8 mouse cellular contexts compared by ENCODE assay signal in the genomic region with DNA sequence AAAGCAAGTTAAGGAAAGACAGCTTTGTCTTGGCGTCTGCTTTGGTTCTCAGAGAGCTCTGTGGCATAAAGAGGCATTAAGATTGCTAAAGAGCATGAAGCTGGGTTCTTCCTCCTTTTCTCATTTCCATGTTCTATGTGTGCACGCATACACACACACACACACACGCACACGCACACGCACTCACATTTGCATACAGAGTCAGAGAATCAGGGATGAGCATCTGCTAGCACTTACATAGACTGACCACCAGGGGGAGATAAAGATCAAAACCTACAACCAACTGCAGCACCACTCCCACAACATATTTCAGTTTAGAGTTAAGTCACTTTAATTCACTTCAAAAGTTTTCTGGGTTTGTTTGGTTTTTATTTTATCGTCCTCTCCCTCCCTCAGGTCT. TPM values are rescaled to one million over a fixed set of nuclear protein-coding genes. Genes with fewer than 3 reads are reported as not detected.
DNase-seq lines count a peak whose midpoint lies in the region; ATAC-seq lines count a peak whose summit lies in the region.
"Had no signal": no experiment of that assay in that cellular context is flagged by ENCODE, and none has a peak within 500 bp of the region (broad histone marks: within the 10 kb centered on the region; RNA-seq: fewer than 3 reads in every experiment).

No protein-coding gene starts in this region.

- peak; percentile 75 for ATAC-seq in megakaryocyte-erythroid progenitor cell, adult 5-6 weeks (replicated peaks; ENCODE audit: low FRiP score, low TSS enrichment, poor library complexity, severe bottlenecking)

- DNase-seq in A20 (ENCODE audit: low read depth, low spot score), result peak; percentile 79
- DNase-seq in CD4-positive, CD25-positive, alpha-beta regulatory T cell, adult 2 months (ENCODE audit: low read depth, low spot score), result peak; percentile 81
- peak; percentile 8 to 19 for DNase-seq in cerebellum, postnatal 36 days
- peak; percentile 12 for DNase-seq in heart, postnatal 4 days
- peak; percentile 25 to 73 for DNase-seq in layer of hippocampus, adult 18-20 months (ENCODE audit: low spot score in 2 of 2)
- DNase-seq in right cerebral cortex, postnatal 36 days (ENCODE audit: low spot score in 2 of 2), result peak; percentile 28 to 32

RNA-seq across cellular contexts. Expression of a gene that starts 3.6 kb away (rescaled TPM):
- total RNA-seq in heart, postnatal 4 days (2021), result not detected
- not detected for total RNA-seq in layer of hippocampus, adult 18-20 months (2021)
- total RNA-seq in megakaryocyte-erythroid progenitor cell, adult 5-6 weeks (2014; fragmentation: Nextera tagmentation), result not detected in 2 replicates
- total RNA-seq in megakaryocyte-erythroid progenitor cell, adult 5-6 weeks (2017), result 0.42 and 0.57 TPM in 2 replicates
- total RNA-seq: left cerebral cortex, adult 8-10 months had no signal

RNA-seq across cellular contexts. Expression of a gene that starts 14.0 kb away (rescaled TPM):
- total RNA-seq in heart, postnatal 4 days (2021), result not detected
- not detected for total RNA-seq in layer of hippocampus, adult 18-20 months (2021)
- total RNA-seq in megakaryocyte-erythroid progenitor cell, adult 5-6 weeks (2014; fragmentation: Nextera tagmentation), result not detected in 2 replicates
- total RNA-seq in megakaryocyte-erythroid progenitor cell, adult 5-6 weeks (2017), result not detected in 2 replicates
- total RNA-seq: left cerebral cortex, adult 8-10 months had no signal

RNA-seq across cellular contexts. Expression of a gene that starts 21.8 kb away (rescaled TPM):
- 100 to 1,000 TPM; 138 to 140 TPM for total RNA-seq in heart, postnatal 4 days (2021)
- total RNA-seq in layer of hippocampus, adult 18-20 months (2021), result 100 to 1,000 TPM; 126 to 131 TPM
- total RNA-seq in megakaryocyte-erythroid progenitor cell, adult 5-6 weeks (2014; fragmentation: Nextera tagmentation), result 117 and 124 TPM in 2 replicates
- 84.5 and 117 TPM in 2 replicates for total RNA-seq in megakaryocyte-erythroid progenitor cell, adult 5-6 weeks (2017)

RNA-seq across cellular contexts. Expression of a gene that starts 34.4 kb away (rescaled TPM):
- 1 to 10 TPM; 3.2 to 5.2 TPM for total RNA-seq in heart, postnatal 4 days (2021)
- total RNA-seq in layer of hippocampus, adult 18-20 months (2021), result not detected
- not detected in 2 replicates for total RNA-seq in megakaryocyte-erythroid progenitor cell, adult 5-6 weeks (2014; fragmentation: Nextera tagmentation)
- not detected in 2 replicates for total RNA-seq in megakaryocyte-erythroid progenitor cell, adult 5-6 weeks (2017)

RNA-seq across cellular contexts. Expression of a gene that starts 35.1 kb away (rescaled TPM):
- total RNA-seq in heart, postnatal 4 days (2021), result 10 to 100 TPM; 29.2 to 29.5 TPM
- 10 to 100 TPM; 11.6 to 11.8 TPM for total RNA-seq in layer of hippocampus, adult 18-20 months (2021)
- 1.1 TPM in 1 of 2 replicates, not detected in the other for total RNA-seq in megakaryocyte-erythroid progenitor cell, adult 5-6 weeks (2014; fragmentation: Nextera tagmentation)
- total RNA-seq in megakaryocyte-erythroid progenitor cell, adult 5-6 weeks (2017), result 1.4 and 3.9 TPM in 2 replicates

Comparison
In these comparisons a context has a peak if more than half of its experiments do, and no peak if none do; other contexts are left out.
1. Peak in every context shown above with its lines: DNase-seq and ATAC-seq.
2. DNase-seq: peak in every context shown above with its lines; median percentile 81 in CD4-positive, CD25-positive, alpha-beta regulatory T cell, adult 2 months; 79 in A20; 49 in layer of hippocampus, adult 18-20 months; 30 in right cerebral cortex, postnatal 36 days; 14 in cerebellum, postnatal 36 days; 12 in heart, postnatal 4 days.